ENCODE assay signal across 8 mouse cellular contexts in the genomic region with DNA sequence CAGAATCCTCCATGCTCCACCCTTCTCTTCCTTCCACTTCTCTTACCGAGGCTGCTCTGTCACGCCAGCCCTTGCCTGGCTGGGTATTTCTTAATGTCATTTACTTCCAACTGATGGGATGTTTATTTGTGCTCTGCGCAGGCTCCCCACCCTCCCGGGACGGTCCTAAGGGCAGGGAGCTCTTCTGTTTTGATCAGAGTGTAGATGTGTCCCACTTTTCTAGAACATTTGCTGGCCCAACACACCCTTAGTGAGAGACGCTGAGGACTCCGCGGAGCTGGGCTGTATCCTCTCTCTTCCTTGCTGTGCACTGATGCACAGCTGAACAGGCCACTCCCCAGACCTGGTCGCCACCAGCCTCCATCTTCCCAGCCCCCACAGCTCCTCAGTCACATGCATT. TPM values are rescaled to one million over a fixed set of nuclear protein-coding genes. Genes with fewer than 3 reads are reported as not detected.
DNase-seq lines count a peak whose midpoint lies in the region; ATAC-seq and TF ChIP-seq lines count a peak whose summit lies in the region.

No protein-coding gene starts in this region.

- no peaks in the 10 kb centered on the region for H3K36me3 ChIP-seq in stomach, embryonic 14.5 days (ENCODE audit: control insufficient read depth, insufficient read depth, low read length)
- H3K36me3 ChIP-seq in stomach, postnatal 0 days (ENCODE audit: control insufficient read depth, insufficient read depth, low read length) = no peaks in the 10 kb centered on the region
- H3K36me3 ChIP-seq in heart, postnatal 0 days (replicated peaks; ENCODE audit: control insufficient read depth, insufficient read depth, low read length) = no peaks in the 10 kb centered on the region
- no peaks in the 10 kb centered on the region for H3K36me3 ChIP-seq in lung, embryonic 16.5 days (ENCODE audit: control insufficient read depth, insufficient read depth, low read length)
- no peaks in the 10 kb centered on the region for H3K36me3 ChIP-seq in stomach, embryonic 16.5 days (ENCODE audit: control insufficient read depth, insufficient read depth, low read length)

- DNase-seq in stomach, postnatal 0 days (ENCODE audit: low spot score) = no peak
- no peak for DNase-seq in heart, postnatal 0 days (ENCODE audit: low spot score)
- DNase-seq in adrenal gland, adult (ENCODE audit: inconsistent age in 2 of 2, low spot score in 1 of 2) = no peak
- no peak for DNase-seq in right cerebral cortex, adult 18-20 months
- no peak for DNase-seq in adrenal gland, postnatal 10 days

- no peaks in the 10 kb centered on the region for H3K27me3 ChIP-seq in stomach, embryonic 14.5 days (ENCODE audit: control insufficient read depth, insufficient read depth, low read length)
- H3K27me3 ChIP-seq in stomach, postnatal 0 days (ENCODE audit: control insufficient read depth, insufficient read depth, low read length) = no peaks in the 10 kb centered on the region
- no peaks in the 10 kb centered on the region; the same call in 1 of the 2 replicates for H3K27me3 ChIP-seq in heart, postnatal 0 days (ENCODE audit: control insufficient read depth, insufficient read depth, low read length)
- H3K27me3 ChIP-seq in lung, embryonic 16.5 days (ENCODE audit: control insufficient read depth, insufficient read depth, low read depth, low read length) = no peaks in the 10 kb centered on the region
- H3K27me3 ChIP-seq in stomach, embryonic 16.5 days (ENCODE audit: control insufficient read depth, insufficient read depth, low read length) = peaks cover 3% of the 10 kb centered on the region; the same call in 1 of the 2 replicates

- ATAC-seq in stomach, embryonic 14.5 days (ENCODE audit: insufficient number of reproducible peaks, insufficient read depth, low FRiP score, low read depth) = no peak
- ATAC-seq in stomach, postnatal 0 days (ENCODE audit: low FRiP score, low TSS enrichment) = no peak
- ATAC-seq in heart, postnatal 0 days (ENCODE audit: insufficient read depth, low read depth) = no peak
- ATAC-seq in lung, embryonic 16.5 days (ENCODE audit: low read depth) = 0 out of 2 replicates have a peak, but pooled peaks have one; percentile 3
- no peak for ATAC-seq in stomach, embryonic 16.5 days (ENCODE audit: insufficient read depth, low FRiP score)

- H3K4me1 ChIP-seq in stomach, embryonic 14.5 days (ENCODE audit: control insufficient read depth, insufficient read depth, low read length) = peaks cover 27% of the 10 kb centered on the region
- H3K4me1 ChIP-seq in stomach, postnatal 0 days (replicated peaks; ENCODE audit: control insufficient read depth, insufficient read depth) = peaks cover 5% of the 10 kb centered on the region
- peaks cover 31% of the 10 kb centered on the region for H3K4me1 ChIP-seq in heart, postnatal 0 days (ENCODE audit: control insufficient read depth, insufficient read depth)
- H3K4me1 ChIP-seq in lung, embryonic 16.5 days (replicated peaks; ENCODE audit: control insufficient read depth, insufficient read depth, low read length) = peaks cover 55% of the 10 kb centered on the region
- H3K4me1 ChIP-seq in stomach, embryonic 16.5 days (ENCODE audit: control insufficient read depth, insufficient read depth, low read length) = peaks cover 44% of the 10 kb centered on the region

- no peak overlapping the region for H3K9ac ChIP-seq in stomach, embryonic 14.5 days (replicated peaks; ENCODE audit: low read depth, low read length)
- H3K9ac ChIP-seq in stomach, postnatal 0 days (ENCODE audit: low read length) = no peak overlapping the region
- no peak overlapping the region for H3K9ac ChIP-seq in heart, postnatal 0 days (replicated peaks; ENCODE audit: low read depth, low read length)
- H3K9ac ChIP-seq in lung, embryonic 16.5 days (ENCODE audit: low read length) = peak overlapping the region; percentile 53
- H3K9ac ChIP-seq in stomach, embryonic 16.5 days (ENCODE audit: low read length) = no peak overlapping the region

- WGBS in stomach, embryonic 14.5 days = 48% methylated on average over 9 of the region's 9 CpGs
- 40% methylated on average over 9 of the region's 9 CpGs for WGBS in stomach, postnatal 0 days
- 59% methylated on average over 8 of the region's 9 CpGs for WGBS in heart, postnatal 0 days
- 39% methylated on average over 9 of the region's 9 CpGs for WGBS in lung, embryonic 16.5 days
- 47% methylated on average over 9 of the region's 9 CpGs for WGBS in stomach, embryonic 16.5 days

- H3K9me3 ChIP-seq in stomach, embryonic 14.5 days (ENCODE audit: control insufficient read depth, low read depth, low read length) = no peaks in the 10 kb centered on the region
- H3K9me3 ChIP-seq in stomach, postnatal 0 days (ENCODE audit: control insufficient read depth, low read length) = no peaks in the 10 kb centered on the region
- H3K9me3 ChIP-seq in heart, postnatal 0 days (replicated peaks; ENCODE audit: control insufficient read depth, low read length) = no peaks in the 10 kb centered on the region
- no peaks in the 10 kb centered on the region for H3K9me3 ChIP-seq in lung, embryonic 16.5 days (ENCODE audit: control insufficient read depth, low read length)
- no peaks in the 10 kb centered on the region for H3K9me3 ChIP-seq in stomach, embryonic 16.5 days (replicated peaks; ENCODE audit: control insufficient read depth, low read length)

- TF ChIP-seq EP300 in stomach, postnatal 0 days (optimal IDR thresholded peaks at IDR 0.05) = no peak
- no peak for TF ChIP-seq EP300 in heart, postnatal 0 days (IDR thresholded peaks at IDR 0.05; ENCODE audit: low read depth)

- H3K4me2 ChIP-seq in stomach, embryonic 14.5 days (replicated peaks; ENCODE audit: low read depth, low read length) = no peak overlapping the region
- H3K4me2 ChIP-seq in stomach, postnatal 0 days (replicated peaks; ENCODE audit: low read depth) = no peak overlapping the region
- H3K4me2 ChIP-seq in heart, postnatal 0 days (ENCODE audit: low read depth, low read length) = no peak overlapping the region
- H3K4me2 ChIP-seq in lung, embryonic 16.5 days (ENCODE audit: low read depth, low read length) = peak overlapping the region; percentile 28
- H3K4me2 ChIP-seq in stomach, embryonic 16.5 days (ENCODE audit: low read depth, low read length) = no peak overlapping the region

- TF ChIP-seq CTCF in stomach, postnatal 0 days (IDR thresholded peaks at IDR 0.05; ENCODE audit: low read depth) = no peak
- TF ChIP-seq CTCF in heart, postnatal 0 days (IDR thresholded peaks at IDR 0.05; ENCODE audit: low read depth) = no peak

- 0 out of 2 replicates have a peak overlapping the region, but pooled peaks have one; percentile 1 for H3K27ac ChIP-seq in stomach, embryonic 14.5 days (ENCODE audit: low read length)
- H3K27ac ChIP-seq in stomach, postnatal 0 days (replicated peaks) = no peak overlapping the region
- H3K27ac ChIP-seq in heart, postnatal 0 days (ENCODE audit: low read depth) = peak overlapping the region; percentile 68
- H3K27ac ChIP-seq in lung, embryonic 16.5 days (ENCODE audit: low read length) = peak overlapping the region; percentile 92
- peak overlapping the region; percentile 58 for H3K27ac ChIP-seq in stomach, embryonic 16.5 days (ENCODE audit: low read length)

- no peak overlapping the region for H3K4me3 ChIP-seq in stomach, embryonic 14.5 days (ENCODE audit: low read depth, low read length)
- no peak overlapping the region for H3K4me3 ChIP-seq in stomach, postnatal 0 days (ENCODE audit: low read depth, low read length)
- H3K4me3 ChIP-seq in heart, postnatal 0 days (ENCODE audit: low read depth, low read length) = no peak overlapping the region
- H3K4me3 ChIP-seq in lung, embryonic 16.5 days (ENCODE audit: low read length) = no peak overlapping the region
- H3K4me3 ChIP-seq in stomach, embryonic 16.5 days (replicated peaks; ENCODE audit: low read length) = no peak overlapping the region

RNA-seq across cellular contexts. Expression of gene Coro2b, which starts 15.3 kb away (rescaled TPM):
- 9.6 and 13.0 TPM in 2 replicates for polyA plus RNA-seq in stomach, embryonic 14.5 days (2014; fragmentation: Nextera tagmentation; extraction: Ambion mirVana)
- polyA plus RNA-seq in stomach, postnatal 0 days (2015; fragmentation: Nextera tagmentation; extraction: Ambion mirVana) = 4.9 and 5.4 TPM in 2 replicates
- total RNA-seq in heart, postnatal 0 days (2014; rRNA removed; ENCODE audit: low replicate concordance) = 9.1 and 45.9 TPM in 2 replicates
- polyA plus RNA-seq in heart, postnatal 0 days (2015; fragmentation: Nextera tagmentation; extraction: Ambion mirVana) = 5.1 and 5.5 TPM in 2 replicates
- polyA plus RNA-seq in lung, embryonic 16.5 days (2015; fragmentation: Nextera tagmentation; extraction: Ambion mirVana) = 21.6 and 24.6 TPM in 2 replicates
- 9.8 and 10.4 TPM in 2 replicates for polyA plus RNA-seq in stomach, embryonic 16.5 days (2015; fragmentation: Nextera tagmentation; extraction: Ambion mirVana)
- 10 to 100 TPM; 18.1 to 22.3 TPM for total RNA-seq in adrenal gland, postnatal 10 days (2021)
